Mouse (Mus musculus): ENCODE results near the gene Tenm3. TPM values are rescaled to one million over a fixed set of nuclear protein-coding genes. Genes with fewer than 3 reads are reported as not detected.

Tenm3 gene
- polyA plus RNA-seq, 1 experiment: 0.71 TPM

- WGBS: 72% methylated on average over 18 of the region's 18 CpGs
- DNase-seq (ENCODE audit: low read depth, low spot score): no peak
These were observed 353.7 kb downstream of the Tenm3 start for GRCm38 (mm10) chr8:48489936-48490634.

- WGBS: 43% methylated on average over 4 of the region's 4 CpGs
- DNase-seq (ENCODE audit: low read depth, low spot score): no peak
These were observed 354.3 kb downstream of the Tenm3 start for GRCm38 (mm10) chr8:48489417-48489816.

GRCm38 (mm10) chr8:48488809-48489208, 354.9 kb downstream of the Tenm3 start:
- WGBS: 74% methylated on average over 7 of the region's 7 CpGs
- DNase-seq (ENCODE audit: low read depth, low spot score): no peak

DNA sequence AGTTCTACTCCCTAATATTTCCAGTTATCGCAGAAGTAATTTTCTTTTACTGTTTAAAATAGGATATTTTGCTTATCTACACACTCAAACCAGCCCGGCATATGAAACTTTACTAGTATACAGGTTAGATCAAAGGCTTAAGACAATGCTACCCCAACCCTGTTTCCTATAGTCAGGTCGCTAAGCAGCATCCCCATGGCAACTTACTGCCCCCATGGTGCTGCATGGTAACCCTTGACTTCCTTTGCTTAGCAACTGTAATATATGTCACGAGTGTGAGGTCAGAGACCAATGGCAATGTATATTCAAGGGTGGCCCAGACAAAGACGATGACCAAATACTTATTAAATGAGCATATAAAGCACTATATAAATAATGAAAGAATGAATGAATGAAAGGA, 359.6 kb downstream of the Tenm3 start:
- WGBS: 79% methylated on average over 5 of the region's 5 CpGs
- DNase-seq (ENCODE audit: low read depth, low spot score): no peak

GRCm38 (mm10) chr8:48481709-48482671, 361.8 kb downstream of the Tenm3 start:
- WGBS: 77% methylated on average over 33 of the region's 33 CpGs
- DNase-seq (ENCODE audit: low read depth, low spot score): no peak

DNA sequence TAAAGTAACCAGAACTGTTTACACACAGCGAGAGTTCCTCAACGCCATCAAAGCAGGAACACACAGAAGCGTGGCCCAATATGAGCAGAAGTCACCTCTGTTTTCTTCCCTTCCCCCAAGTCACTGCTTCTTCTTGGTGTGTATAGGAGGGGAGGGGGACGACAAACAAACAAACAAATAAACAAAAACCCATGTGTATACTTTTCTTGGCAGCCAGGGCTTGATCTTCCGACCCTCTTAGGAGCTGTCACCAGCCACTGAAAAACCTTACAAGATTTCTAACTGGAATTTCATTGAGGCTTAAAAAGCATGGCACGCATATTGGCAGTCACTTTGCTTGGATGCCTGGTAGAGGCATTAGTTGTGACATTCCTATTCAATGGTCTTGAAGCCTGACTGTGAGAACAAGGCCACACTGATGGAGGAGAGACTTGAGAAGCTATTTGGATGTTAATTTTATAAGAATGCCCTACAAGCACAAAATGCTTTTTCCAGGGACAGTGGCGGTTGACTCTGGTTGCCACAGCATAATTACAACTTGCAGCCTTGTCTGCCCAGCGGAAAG, 366.3 kb downstream of the Tenm3 start:
- 60% methylated on average over 8 of the region's 8 CpGs for WGBS
- no peak for DNase-seq (ENCODE audit: low read depth, low spot score)

DNA sequence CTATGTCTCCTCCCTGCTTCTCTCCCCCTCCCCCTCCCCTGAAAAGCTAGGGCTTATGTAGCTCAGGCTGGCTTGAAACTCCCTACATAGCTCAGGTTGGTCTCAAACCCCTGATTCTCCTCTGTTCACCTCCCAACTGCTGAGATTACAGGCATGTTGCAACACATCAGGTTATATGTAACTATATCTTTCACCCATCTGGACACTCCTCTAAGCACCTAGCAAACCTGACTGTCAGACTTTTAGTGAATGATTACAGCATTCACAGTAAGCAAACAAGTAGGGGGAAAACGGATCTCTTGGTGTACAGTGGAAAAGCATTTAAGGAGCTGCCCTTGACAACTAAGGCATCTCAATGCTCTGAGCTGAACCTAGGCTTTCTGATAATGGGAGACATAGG, 366.9 kb downstream of the Tenm3 start:
- 20% methylated on average over 1 of the region's 1 CpGs for WGBS
- DNase-seq (ENCODE audit: low read depth, low spot score): no peak

DNA sequence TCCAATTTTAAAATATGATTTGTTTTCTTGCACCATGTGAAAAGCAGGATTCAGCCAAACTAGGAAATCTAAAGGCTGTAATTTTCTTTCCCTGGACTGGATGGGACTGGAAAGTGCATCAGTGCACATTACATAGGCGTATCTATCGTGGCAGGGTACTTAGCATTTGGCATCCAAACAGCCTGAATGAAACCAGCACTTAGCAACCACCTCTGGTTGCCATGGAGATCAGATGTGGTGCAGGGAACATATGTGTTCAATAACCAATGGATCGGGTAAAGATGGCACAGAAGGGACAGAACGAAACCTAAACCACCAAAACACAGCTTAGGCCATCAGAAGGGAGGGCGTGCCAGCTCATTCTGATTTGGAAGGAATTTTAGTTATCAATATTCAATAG, 376.1 kb downstream of the Tenm3 start:
- no peak for DNase-seq (ENCODE audit: low read depth, low spot score)
- 77% methylated on average over 5 of the region's 5 CpGs for WGBS

GRCm38 (mm10) chr8:48458373-48458772, 385.4 kb downstream of the Tenm3 start:
- DNase-seq (ENCODE audit: low read depth, low spot score): no peak
- 30% methylated on average over 5 of the region's 5 CpGs for WGBS

DNA sequence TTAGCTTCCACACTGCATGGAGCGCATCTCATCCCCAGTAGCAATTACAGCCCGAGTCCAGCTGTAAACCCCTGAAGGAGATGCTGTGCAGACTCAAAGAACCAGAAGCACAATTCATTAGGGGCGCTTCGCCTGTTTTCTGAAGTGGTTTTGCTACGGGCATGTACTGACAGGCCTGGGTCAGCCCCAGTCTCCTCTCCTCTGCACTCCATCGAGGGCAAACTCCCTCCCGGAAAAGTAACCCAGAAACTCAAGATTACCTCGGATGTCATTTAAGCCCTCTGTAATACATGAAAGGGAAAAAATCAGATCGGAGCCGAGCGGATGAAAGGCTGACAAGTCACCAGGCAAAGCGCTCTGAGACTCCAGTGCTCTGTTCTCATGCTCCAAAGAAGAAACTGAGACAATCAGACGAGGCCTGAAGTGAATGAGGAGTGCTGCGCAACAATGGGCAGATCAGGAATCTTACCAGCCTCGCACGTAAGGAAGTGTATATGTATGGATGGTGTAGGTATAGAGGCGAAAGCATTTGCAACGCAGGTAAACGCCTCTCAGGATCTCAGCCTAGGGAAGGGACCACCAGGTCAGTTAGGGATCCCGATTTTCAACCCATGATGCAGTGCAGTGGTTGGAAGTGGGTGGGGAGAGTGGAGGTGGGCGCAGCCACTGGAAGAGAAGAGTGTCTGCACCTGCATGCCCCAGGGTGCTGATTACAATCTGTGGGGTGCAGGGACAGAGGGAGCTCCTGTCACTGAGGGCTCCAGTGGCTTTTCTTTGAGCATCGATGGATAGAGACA, 387.2 kb downstream of the Tenm3 start:
- no peak for DNase-seq (ENCODE audit: low read depth, low spot score)
- WGBS: 69% methylated on average over 22 of the region's 22 CpGs

GRCm38 (mm10) chr8:48451247-48451635, 392.5 kb downstream of the Tenm3 start:
- WGBS: 55% methylated on average over 7 of the region's 7 CpGs
- DNase-seq (ENCODE audit: low read depth, low spot score): no peak

GRCm38 (mm10) chr8:48450397-48451246, 393.1 kb downstream of the Tenm3 start:
- DNase-seq (ENCODE audit: low read depth, low spot score): no peak
- 71% methylated on average over 23 of the region's 23 CpGs for WGBS

DNA sequence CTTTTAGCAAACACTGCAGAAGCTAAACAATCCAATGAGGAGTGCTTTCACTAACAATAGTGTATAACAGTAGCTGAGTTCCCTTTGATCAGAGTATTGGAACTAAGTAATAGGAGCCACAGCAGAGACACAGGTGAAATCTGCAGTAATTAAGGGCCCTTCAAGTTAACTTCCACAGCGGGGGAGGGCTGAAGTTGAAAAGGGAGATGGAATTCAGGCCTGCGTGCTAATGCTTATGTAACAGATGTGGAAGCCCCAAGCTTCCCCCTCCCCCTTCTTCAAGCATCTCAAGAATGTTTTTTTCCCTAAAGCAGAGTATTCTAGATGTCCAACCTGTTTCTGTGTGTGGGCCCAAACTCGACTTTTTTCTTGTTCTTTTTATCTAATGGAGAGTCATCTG, 394.1 kb downstream of the Tenm3 start:
- DNase-seq (ENCODE audit: low read depth, low spot score): no peak
- WGBS: 32% methylated on average over 3 of the region's 3 CpGs

DNA sequence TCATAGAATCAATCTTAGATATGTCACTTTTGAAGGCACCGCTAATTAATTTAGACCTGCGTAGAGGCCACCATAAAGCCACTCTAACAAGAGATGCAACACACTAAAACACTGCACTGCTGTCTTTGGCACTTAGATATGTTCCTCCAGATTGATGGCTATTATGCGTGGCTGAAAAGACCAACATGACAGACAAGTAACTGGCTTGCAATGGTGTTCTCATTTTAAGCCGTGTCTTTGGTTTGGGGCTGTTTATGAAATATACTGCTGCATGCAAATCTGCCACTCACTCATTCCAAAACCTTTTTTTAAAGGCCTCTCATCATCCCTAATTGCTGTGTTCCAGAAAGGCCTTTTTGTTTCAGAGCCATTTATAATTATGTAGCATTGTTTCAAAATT, 398.1 kb downstream of the Tenm3 start:
- DNase-seq (ENCODE audit: low read depth, low spot score): no peak
- 92% methylated on average over 4 of the region's 4 CpGs for WGBS

- DNase-seq (ENCODE audit: low read depth, low spot score): no peak
- 46% methylated on average over 12 of the region's 12 CpGs for WGBS
These were observed 404.3 kb downstream of the Tenm3 start for GRCm38 (mm10) chr8:48439491-48439890.

GRCm38 (mm10) chr8:48437523-48438207, 406.1 kb downstream of the Tenm3 start:
- DNase-seq (ENCODE audit: low read depth, low spot score): no peak
- 82% methylated on average over 16 of the region's 16 CpGs for WGBS

DNA sequence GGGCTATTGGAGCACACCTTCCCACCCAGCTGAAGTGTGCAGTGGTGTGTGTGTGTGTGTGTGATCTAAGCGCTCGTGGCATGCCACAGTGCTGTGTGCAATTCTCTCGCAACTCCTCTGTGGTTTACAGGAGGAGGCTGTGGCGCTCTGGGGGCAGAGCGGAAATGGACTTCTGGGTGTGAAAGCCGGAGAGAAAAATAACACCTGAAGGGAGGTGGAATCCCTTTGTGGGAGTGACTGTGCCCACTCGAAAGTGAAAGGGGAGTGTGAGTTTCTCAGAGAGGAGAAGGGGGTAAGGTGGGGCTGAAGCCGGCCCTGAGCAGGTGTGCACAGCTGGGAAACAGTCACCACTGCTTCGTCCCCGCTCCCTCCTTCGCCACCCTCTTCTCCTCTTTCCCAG, 418.6 kb downstream of the Tenm3 start:
- 73% methylated on average over 11 of the region's 11 CpGs for WGBS

GRCm38 (mm10) chr8:48417714-48418113, 426.0 kb downstream of the Tenm3 start:
- no peak for DNase-seq (ENCODE audit: low read depth, low spot score)
- WGBS: 67% methylated on average over 11 of the region's 11 CpGs

More for the DNA sequence above, 418.6 kb downstream of the Tenm3 start:
- DNase-seq (ENCODE audit: low read depth, low spot score): no peak
